Mouse (Mus musculus) kidney, postnatal 0 days (tissue): ENCODE results near the gene Asic2. TPM values are rescaled to one million over a fixed set of nuclear protein-coding genes. Genes with fewer than 3 reads are reported as not detected.
"Not testable (repeated sequence)": the region's sequence is repeated elsewhere in the genome, so short reads cannot be mapped to it uniquely, and the experiment has no call there.

ENCODE experiments used
- ATAC-seq: fragments of 200-750 bp; cut with Nextera tagmentation; replicated peaks from 2 replicates; pipeline ENCODE4 v1.8.0; 2017; ENCODE audit warnings: low read depth, moderate number of reproducible peaks, moderate TSS enrichment, moderate library complexity; ENCODE audit not compliant: low FRiP score
- DNase-seq: peaks from one replicate; pipeline ENCODE4 v3.0.0-alpha.2; 2016; ENCODE audit warnings: low spot score
- H3K27ac ChIP-seq: fragments of 300-500 bp; sonication (generic); 2 replicates; pipeline ENCODE4 v1.5.1; 2014; ENCODE audit warnings: mild to moderate bottlenecking
- H3K27me3 ChIP-seq: fragments of 300-500 bp; sonication (generic); 2 replicates; pipeline ENCODE4 v1.6.1; 2014; ENCODE audit warnings: low read length, mixed read lengths; ENCODE audit not compliant: insufficient read depth
- H3K36me3 ChIP-seq: fragments of 300-500 bp; sonication (generic); 2 replicates; pipeline ENCODE4 v1.6.1; 2014; ENCODE audit warnings: low read length, mixed read lengths; ENCODE audit not compliant: insufficient read depth
- H3K4me1 ChIP-seq: fragments of 300-500 bp; sonication (generic); replicated peaks from 2 replicates; pipeline ENCODE4 v1.6.1; 2014; ENCODE audit warnings: antibody characterized with exemption, low read length, mixed read lengths; ENCODE audit not compliant: insufficient read depth
- H3K4me2 ChIP-seq: fragments of 300-500 bp; sonication (generic); 2 replicates; pipeline ENCODE4 v1.6.1; 2014; ENCODE audit warnings: mild to moderate bottlenecking, low read length, moderate library complexity, mixed read lengths
- H3K4me3 ChIP-seq: fragments of 300-500 bp; sonication (generic); replicated peaks from 2 replicates; pipeline ENCODE4 v1.5.1; 2014; ENCODE audit warnings: low read depth, low read length
- H3K9ac ChIP-seq: fragments of 300-500 bp; sonication (generic); 2 replicates; pipeline ENCODE4 v1.6.1; 2014; ENCODE audit warnings: low read depth, low read length
- H3K9me3 ChIP-seq: fragments of 300-500 bp; sonication (generic); replicated peaks from 2 replicates; pipeline ENCODE4 v1.6.1; 2016; ENCODE audit warnings: low read length, inconsistent platforms, mixed read lengths
- CTCF ChIP-seq: IDR thresholded peaks from 2 replicates; pipeline ENCODE4 v1.5.1; 2016; ENCODE audit warnings: antibody characterized with exemption, low read depth, mild to moderate bottlenecking, moderate library complexity
- WGBS: fragments of 180-500 bp; shearing (Covaris S2); extraction: QIAGEN DNeasy Blood & Tissue Kit; methylation state at CpG from one replicate; pipeline ENCODE4 v1.1.7; 2014; 5-methylcytosine and 5-hydroxymethylcytosine counted together
- polyA plus RNA-seq: library from polyadenylated mRNA; unstranded; fragments of >200 nt; fragmentation: Nextera tagmentation; extraction: Ambion mirVana; gene quantifications from 2 replicates; pipeline ENCODE4 v1.2.1, GENCODE M21; 2015

Asic2 gene
- polyA plus RNA-seq, 1 experiment from 2014 or later, result 2.6 TPM

GRCm38 (mm10) chr11:81364442-81364841 lies 603.8 kb downstream of the Asic2 start:
- no peak for ATAC-seq
- Histone ChIP-seq H3K36me3 (no peaks in the 10 kb centered on the region), H3K9ac (no peak overlapping the region), H3K4me2 (no peak overlapping the region), H3K4me1 (0 out of 2 replicates have a peak, but pooled peaks cover under 1% of the 10 kb centered on the region), H3K27me3 (no peaks in the 10 kb centered on the region), H3K9me3 (no peaks in the 10 kb centered on the region), H3K27ac (no peak overlapping the region), H3K4me3 (no peak overlapping the region)
- peak; percentile 25; the same call in 1 of the 2 replicates for TF ChIP-seq CTCF
- no peak for DNase-seq
- 91% methylated on average over 3 of the region's 3 CpGs for WGBS

- no peak overlapping the region for H3K4me3 ChIP-seq
Measured at GRCm38 (mm10) chr11:81362461-81362860, 605.8 kb downstream of the Asic2 start.

GRCm38 (mm10) chr11:81361040-81361439 lies 607.2 kb downstream of the Asic2 start:
- no peaks in the 10 kb centered on the region for H3K27me3 ChIP-seq

More at GRCm38 (mm10) chr11:81362461-81362860, 605.8 kb downstream of the Asic2 start:
- TF ChIP-seq CTCF, result no peak
- H3K27me3 ChIP-seq, result no peaks in the 10 kb centered on the region
- WGBS, result 24% methylated on average over 3 of the region's 3 CpGs
- no peaks in the 10 kb centered on the region for H3K4me1 ChIP-seq
- H3K9me3 ChIP-seq, result no peaks in the 10 kb centered on the region
- ATAC-seq (no peak), DNase-seq (peak; percentile 44)
- no peak overlapping the region for H3K4me2 ChIP-seq
- H3K36me3 ChIP-seq, result no peaks in the 10 kb centered on the region
- no peak overlapping the region for H3K27ac ChIP-seq
- H3K9ac ChIP-seq, result no peak overlapping the region

GRCm38 (mm10) chr11:81350498-81350897 lies 617.8 kb downstream of the Asic2 start:
- WGBS, result 20% methylated on average over 5 of the region's 6 CpGs
- not testable (repeated sequence) for H3K27ac ChIP-seq

More at GRCm38 (mm10) chr11:81361040-81361439, 607.2 kb downstream of the Asic2 start:
- no peaks in the 10 kb centered on the region for H3K4me1 ChIP-seq
- no peaks in the 10 kb centered on the region for H3K36me3 ChIP-seq
- no peaks in the 10 kb centered on the region for H3K9me3 ChIP-seq
- no peak for ATAC-seq
- DNase-seq, result no peak
- no peak overlapping the region for H3K4me2 ChIP-seq
- H3K27ac ChIP-seq, result no peak overlapping the region
- 42% methylated on average over 4 of the region's 4 CpGs for WGBS
- H3K9ac ChIP-seq, result no peak overlapping the region
- H3K4me3 ChIP-seq, result no peak overlapping the region
- no peak for TF ChIP-seq CTCF

GRCm38 (mm10) chr11:81331977-81332376 lies 636.3 kb downstream of the Asic2 start:
- 68% methylated on average over 2 of the region's 2 CpGs for WGBS

More at GRCm38 (mm10) chr11:81350498-81350897, 617.8 kb downstream of the Asic2 start:
- not testable (repeated sequence) for H3K4me1 ChIP-seq, DNase-seq, H3K36me3 ChIP-seq, H3K4me3 ChIP-seq, H3K4me2 ChIP-seq, H3K9ac ChIP-seq, H3K9me3 ChIP-seq, ATAC-seq, H3K27me3 ChIP-seq

GRCm38 (mm10) chr11:81330982-81331381 lies 637.3 kb downstream of the Asic2 start:
- H3K27me3 ChIP-seq, result no peaks in the 10 kb centered on the region
- TF ChIP-seq CTCF, result no peak
- DNase-seq (no peak), ATAC-seq (no peak)
- no peak overlapping the region for H3K9ac ChIP-seq
- H3K36me3 ChIP-seq, result no peaks in the 10 kb centered on the region
- no peaks in the 10 kb centered on the region for H3K9me3 ChIP-seq
- no peak overlapping the region for H3K4me3 ChIP-seq
- H3K27ac ChIP-seq, result no peak overlapping the region
- 82% methylated on average over 3 of the region's 3 CpGs for WGBS
- H3K4me1 ChIP-seq, result no peaks in the 10 kb centered on the region
- H3K4me2 ChIP-seq, result no peak overlapping the region

More at GRCm38 (mm10) chr11:81331977-81332376, 636.3 kb downstream of the Asic2 start:
- Histone ChIP-seq H3K36me3 (no peaks in the 10 kb centered on the region), H3K9me3 (no peaks in the 10 kb centered on the region), H3K4me3 (no peak overlapping the region), H3K4me2 (no peak overlapping the region), H3K4me1 (no peaks in the 10 kb centered on the region), H3K27me3 (no peaks in the 10 kb centered on the region), H3K9ac (no peak overlapping the region), H3K27ac (no peak overlapping the region)
- DNase-seq, result no peak
- 0 out of 2 replicates have a peak, but pooled peaks have one; percentile 16 for TF ChIP-seq CTCF
- no peak for ATAC-seq

GRCm38 (mm10) chr11:81328088-81328487 lies 640.2 kb downstream of the Asic2 start:
- Histone ChIP-seq H3K9ac (no peak overlapping the region), H3K4me3 (no peak overlapping the region), H3K27me3 (no peaks in the 10 kb centered on the region), H3K9me3 (no peaks in the 10 kb centered on the region), H3K36me3 (no peaks in the 10 kb centered on the region), H3K4me1 (no peaks in the 10 kb centered on the region), H3K27ac (no peak overlapping the region), H3K4me2 (no peak overlapping the region)
- TF ChIP-seq CTCF, result no peak
- DNase-seq (no peak), ATAC-seq (no peak)
- 83% methylated on average over 5 of the region's 5 CpGs for WGBS
